In the genomic region with DNA sequence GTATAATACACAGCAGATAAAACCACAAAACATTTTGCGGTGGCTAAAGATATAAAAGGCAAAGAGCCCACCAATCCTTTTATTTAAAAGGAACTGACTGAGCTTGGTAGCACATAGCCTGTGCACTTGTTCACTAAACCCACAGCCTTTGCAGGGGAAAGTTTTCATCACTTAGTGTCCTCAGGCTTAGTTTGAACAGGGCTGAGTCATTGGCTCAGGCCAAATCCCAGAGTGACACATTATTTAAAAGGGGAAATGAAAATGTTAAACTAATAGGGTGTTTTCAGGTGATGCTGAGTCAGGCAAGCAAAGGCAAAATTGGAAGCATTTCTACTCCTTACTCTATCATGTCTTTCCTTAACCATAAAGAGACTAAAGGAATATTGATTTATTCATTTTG, we compare ENCODE assay signal across 27 mouse cellular contexts. TPM values are rescaled to one million over a fixed set of nuclear protein-coding genes. Genes with fewer than 3 reads are reported as not detected.
A peak's percentile ranks its signal among the peaks of the same experiment; 100 is the strongest.
DNase-seq lines count a peak whose midpoint lies in the region; ATAC-seq and TF ChIP-seq lines count a peak whose summit lies in the region.
"Had no signal": no experiment of that assay in that cellular context is flagged by ENCODE, and none has a peak within 500 bp of the region (broad histone marks: within the 10 kb centered on the region; RNA-seq: fewer than 3 reads in every experiment).

No protein-coding gene starts in this region.

- no peak overlapping the region for H3K9ac ChIP-seq in MEL (ENCODE audit: control insufficient read depth, low read depth, low read length, poor library complexity, severe bottlenecking)
- H3K9ac ChIP-seq in midbrain, embryonic 14.5 days (replicated peaks; ENCODE audit: low read length), result no peak overlapping the region
- no peak overlapping the region for H3K9ac ChIP-seq in forebrain, embryonic 15.5 days (replicated peaks)
- H3K9ac ChIP-seq: forebrain, embryonic 13.5 days; heart, embryonic 13.5 days; hindbrain, embryonic 14.5 days had no signal

- no peaks in the 10 kb centered on the region; a peak in 1 of 4 replicates for H3K4me1 ChIP-seq in MEL (ENCODE audit: control insufficient read depth in 1 of 2, insufficient read depth in 2 of 2, low read length in 2 of 2)
- no peaks in the 10 kb centered on the region for H3K4me1 ChIP-seq in midbrain, embryonic 14.5 days (ENCODE audit: control insufficient read depth, insufficient read depth, low read length)
- H3K4me1 ChIP-seq in forebrain, embryonic 15.5 days, result no peaks in the 10 kb centered on the region
- H3K4me1 ChIP-seq: forebrain, embryonic 10.5 days; forebrain, embryonic 13.5 days; heart, embryonic 10.5 days; heart, embryonic 13.5 days had no signal

- no peaks in the 10 kb centered on the region for H3K79me2 ChIP-seq in MEL (ENCODE audit: control insufficient read depth, insufficient read depth, low read length, poor library complexity)

- 0 out of 4 replicates have a peak, but pooled peaks cover 0 to 2% of the 10 kb centered on the region in 2 experiments for H3K36me3 ChIP-seq in MEL (ENCODE audit: control insufficient read depth in 1 of 2, insufficient read depth in 2 of 2, low read length in 2 of 2)
- no peaks in the 10 kb centered on the region for H3K36me3 ChIP-seq in midbrain, embryonic 14.5 days (ENCODE audit: control insufficient read depth, insufficient read depth, low read length)
- H3K36me3 ChIP-seq in forebrain, embryonic 15.5 days, result no peaks in the 10 kb centered on the region
- H3K36me3 ChIP-seq: forebrain, embryonic 10.5 days; G1E; heart, embryonic 10.5 days; heart, embryonic 13.5 days had no signal

- peak; percentile 81 for DNase-seq in 416B (ENCODE audit: low read depth)
- peak; percentile 12 for DNase-seq in MEL (ENCODE audit: low read depth, low spot score)
- no peak for DNase-seq in right cerebral cortex, postnatal 10 days (ENCODE audit: low spot score in 2 of 2)
- no peak for DNase-seq in midbrain, embryonic 14.5 days
- DNase-seq: adrenal gland, postnatal 10 days; cerebellum, adult 11 months; cerebellum, adult 2 months; cerebellum, adult 9-11 months; cerebellum, postnatal 25 days; gastrocnemius, postnatal 25 days; heart, adult 2 months; heart, postnatal 14 days; heart, postnatal 4 days had no signal

- H3K27ac ChIP-seq in MEL (ENCODE audit: control insufficient read depth, low read depth, low read length), result no peak overlapping the region
- no peak overlapping the region for H3K27ac ChIP-seq in midbrain, embryonic 14.5 days (replicated peaks; ENCODE audit: low read depth, low read length)
- no peak overlapping the region for H3K27ac ChIP-seq in forebrain, embryonic 15.5 days (replicated peaks)
- H3K27ac ChIP-seq: forebrain, embryonic 10.5 days; forebrain, embryonic 13.5 days; heart, adult 2 months; heart, embryonic 10.5 days; heart, embryonic 13.5 days; hindbrain, embryonic 14.5 days; hindbrain, postnatal 0 days had no signal

- no peak for TF ChIP-seq RAD21 in MEL (IDR thresholded peaks at IDR 0.05; ENCODE audit: low read depth, low read length)

- 91% methylated on average over 1 of the region's 1 CpGs for WGBS in midbrain, embryonic 14.5 days
- 80% methylated on average over 1 of the region's 1 CpGs for WGBS in forebrain, embryonic 15.5 days

- TF ChIP-seq EP300 in MEL (IDR thresholded peaks at IDR 0.05; ENCODE audit: low read depth in 1 of 2, low read length in 2 of 2), result no peak

- H3K27me3 ChIP-seq in MEL (ENCODE audit: control insufficient read depth in 1 of 2, insufficient read depth in 2 of 2, low read length in 2 of 2), result no peaks in the 10 kb centered on the region
- no peaks in the 10 kb centered on the region for H3K27me3 ChIP-seq in midbrain, embryonic 14.5 days (ENCODE audit: control insufficient read depth, insufficient read depth, low read length)
- no peaks in the 10 kb centered on the region for H3K27me3 ChIP-seq in forebrain, embryonic 15.5 days
- H3K27me3 ChIP-seq: forebrain, embryonic 13.5 days; heart, embryonic 13.5 days; Patski had no signal

- TF ChIP-seq POLR2A in MEL (IDR thresholded peaks at IDR 0.05; ENCODE audit: control insufficient read depth in 1 of 2, insufficient read depth in 1 of 2, low read depth in 1 of 2, low read length in 2 of 2, poor library complexity in 1 of 2), result no peak

- H3K4me3 ChIP-seq in MEL (ENCODE audit: control insufficient read depth in 1 of 2, insufficient read depth in 1 of 2, low read depth in 2 of 2, low read length in 2 of 2), result no peak overlapping the region
- no peak overlapping the region for H3K4me3 ChIP-seq in midbrain, embryonic 14.5 days (replicated peaks; ENCODE audit: low read depth, low read length)
- no peak overlapping the region for H3K4me3 ChIP-seq in forebrain, embryonic 15.5 days
- H3K4me3 ChIP-seq: forebrain, embryonic 10.5 days; forebrain, embryonic 13.5 days; heart, adult 2 months; heart, embryonic 10.5 days; heart, embryonic 13.5 days had no signal

- no peak overlapping the region for H3K4me2 ChIP-seq in midbrain, embryonic 14.5 days (ENCODE audit: low read length)
- H3K4me2 ChIP-seq in forebrain, embryonic 15.5 days (replicated peaks), result no peak overlapping the region
- H3K4me2 ChIP-seq: forebrain, embryonic 13.5 days; heart, embryonic 13.5 days; hindbrain, embryonic 14.5 days had no signal

- no peak for TF ChIP-seq CTCF in MEL (IDR thresholded peaks at IDR 0.05 in 2 of 3, conservative IDR thresholded peaks at IDR 0.05 in 1 of 3; ENCODE audit: control insufficient read depth in 1 of 3, insufficient read depth in 1 of 3, low read depth in 2 of 3, low read length in 3 of 3, poor library complexity in 1 of 3, severe bottlenecking in 1 of 3)

- H3K9me3 ChIP-seq in MEL (replicated peaks; ENCODE audit: insufficient read depth, low read length), result no peaks in the 10 kb centered on the region
- no peaks in the 10 kb centered on the region for H3K9me3 ChIP-seq in midbrain, embryonic 14.5 days (ENCODE audit: control insufficient read depth, low read length)
- no peaks in the 10 kb centered on the region for H3K9me3 ChIP-seq in forebrain, embryonic 15.5 days
- H3K9me3 ChIP-seq: forebrain, embryonic 10.5 days; forebrain, embryonic 13.5 days; G1E; heart, embryonic 10.5 days; heart, embryonic 13.5 days had no signal

- peak; percentile 65 for ATAC-seq in common myeloid progenitor, adult 5-6 weeks (replicated peaks; ENCODE audit: low read depth, poor library complexity, severe bottlenecking)
- ATAC-seq in megakaryocyte progenitor cell, adult 5-6 weeks (replicated peaks; ENCODE audit: poor library complexity), result peak; percentile 74
- no peak for ATAC-seq in midbrain, embryonic 14.5 days (ENCODE audit: low FRiP score, low TSS enrichment)
- ATAC-seq in monocyte, adult 5-6 weeks (replicated peaks; ENCODE audit: insufficient number of reproducible peaks, low FRiP score, low TSS enrichment, poor library complexity, severe bottlenecking), result no peak
- no peak for ATAC-seq in forebrain, embryonic 15.5 days (replicated peaks)
- ATAC-seq: forebrain, embryonic 13.5 days; hindbrain, postnatal 0 days; inflammation-experienced regulatory T-cells, adult 6 months; intestine, embryonic 16.5 days; Patski had no signal

TF ChIP-seq in MEL, 35 proteins besides CTCF, POLR2A, EP300 and RAD21:
- TF ChIP-seq JUND (IDR thresholded peaks at IDR 0.05; ENCODE audit: low read depth, low read length) (no peak), E2F4 (IDR thresholded peaks at IDR 0.05; ENCODE audit: borderline replicate concordance, low read depth, low read length) (no peak), ETS1 (IDR thresholded peaks at IDR 0.05; ENCODE audit: low read depth, low read length) (no peak), HCFC1 (IDR thresholded peaks at IDR 0.05; ENCODE audit: low read depth, low read length) (no peak), TAL1 (IDR thresholded peaks at IDR 0.05; ENCODE audit: low read length) (no peak), POLR2AphosphoS5 (IDR thresholded peaks at IDR 0.05; ENCODE audit: borderline replicate concordance, low read depth, low read length) (no peak), MYB (IDR thresholded peaks at IDR 0.05; ENCODE audit: low read depth, low read length) (no peak), ZKSCAN1 (IDR thresholded peaks at IDR 0.05; ENCODE audit: low read depth, low read length) (no peak), ZC3H11A (IDR thresholded peaks at IDR 0.05; ENCODE audit: low read depth, low read length) (no peak), MAFK (IDR thresholded peaks at IDR 0.05; ENCODE audit: borderline replicate concordance, low read depth, low read length) (no peak), POLR2AphosphoS2 (IDR thresholded peaks at IDR 0.05; ENCODE audit: low read length) (no peak), TBP (IDR thresholded peaks at IDR 0.05; ENCODE audit: low read depth, low read length) (no peak), GATA1 (IDR thresholded peaks at IDR 0.05; ENCODE audit: low read depth, low read length) (no peak)

RNA-seq across cellular contexts. Expression of a gene that starts 11.2 kb away (rescaled TPM):
- total RNA-seq in MEL (2012; rRNA removed), result not detected in 2 replicates
- not detected for polyA plus RNA-seq in MEL (2012; ENCODE audit: insufficient read depth in 1 of 2, insufficient read length in 2 of 2, low read depth in 1 of 2, low replicate concordance in 2 of 2, missing spikeins in 1 of 2)
- not detected in 2 replicates for total RNA-seq in common myeloid progenitor, adult 5-6 weeks (2017)
- total RNA-seq in megakaryocyte progenitor cell, adult 5-6 weeks (2015), result not detected in 2 replicates
- not detected in 2 replicates for total RNA-seq in megakaryocyte progenitor cell, adult 5-6 weeks (2017)
- 51.0 and 57.0 TPM in 2 replicates for polyA plus RNA-seq in midbrain, embryonic 14.5 days (2014; fragmentation: Nextera tagmentation; extraction: Ambion mirVana)
- 0.10 to 0.38 TPM in 2 of 3 replicates, not detected in the other for total RNA-seq in monocyte, adult 5-6 weeks (2017)
- 46.4 and 46.9 TPM in 2 replicates for polyA plus RNA-seq in forebrain, embryonic 15.5 days (2015; fragmentation: Nextera tagmentation; extraction: Ambion mirVana)
- polyA plus RNA-seq: G1E, Patski had no signal

Comparison
In these comparisons a context has a peak if more than half of its experiments do, and no peak if none do; other contexts are left out.
1. DNase-seq: peak in 416B (single experiment) and MEL (single experiment); none in right cerebral cortex, postnatal 10 days (0 of 2) and midbrain, embryonic 14.5 days (single experiment).
2. ATAC-seq: peak in common myeloid progenitor, adult 5-6 weeks (single experiment) and megakaryocyte progenitor cell, adult 5-6 weeks (single experiment); none in midbrain, embryonic 14.5 days (single experiment), monocyte, adult 5-6 weeks (single experiment) and forebrain, embryonic 15.5 days (single experiment).